Mouse (Mus musculus): ENCODE results near the gene Adcy10. TPM values are rescaled to one million over a fixed set of nuclear protein-coding genes. Genes with fewer than 3 reads are reported as not detected.

Adcy10 gene
- total RNA-seq, 2 experiments from 2014 or later = 3.2 TPM; not detected in 1

- ATAC-seq (replicated peaks; ENCODE audit: low FRiP score, low TSS enrichment, poor library complexity, severe bottlenecking) = peak; percentile 50; the same call in 1 of the 2 replicates
Measured at GRCm38 (mm10) chr1:165592295-165593082, 107.5 kb downstream of the Adcy10 start.

- ATAC-seq (replicated peaks; ENCODE audit: low FRiP score, low TSS enrichment, poor library complexity, severe bottlenecking) = no peak
Measured at GRCm38 (mm10) chr1:165594699-165595421, 109.9 kb downstream of the Adcy10 start.

- ATAC-seq (replicated peaks; ENCODE audit: low FRiP score, low TSS enrichment, poor library complexity, severe bottlenecking) = no peak
Measured at GRCm38 (mm10) chr1:165601775-165602280, 116.8 kb downstream of the Adcy10 start.

- no peak for ATAC-seq (replicated peaks; ENCODE audit: low FRiP score, low TSS enrichment, poor library complexity, severe bottlenecking)
Measured at GRCm38 (mm10) chr1:165603218-165603617, 118.2 kb downstream of the Adcy10 start.

- ATAC-seq (replicated peaks; ENCODE audit: low FRiP score, low TSS enrichment, poor library complexity, severe bottlenecking) = no peak
Measured at GRCm38 (mm10) chr1:165604203-165604602, 119.2 kb downstream of the Adcy10 start.

- no peak for ATAC-seq (replicated peaks; ENCODE audit: low FRiP score, low TSS enrichment, poor library complexity, severe bottlenecking)
Measured at GRCm38 (mm10) chr1:165605108-165605507, 120.1 kb downstream of the Adcy10 start.

GRCm38 (mm10) chr1:165605774-165606173, 120.8 kb downstream of the Adcy10 start:
- ATAC-seq (replicated peaks; ENCODE audit: low FRiP score, low TSS enrichment, poor library complexity, severe bottlenecking) = no peak

GRCm38 (mm10) chr1:165608904-165609303, 123.9 kb downstream of the Adcy10 start:
- no peak for ATAC-seq (replicated peaks; ENCODE audit: low FRiP score, low TSS enrichment, poor library complexity, severe bottlenecking)

- ATAC-seq (replicated peaks; ENCODE audit: low FRiP score, low TSS enrichment, poor library complexity, severe bottlenecking) = 0 out of 2 replicates have a peak, but pooled peaks have one; percentile 9
Measured at GRCm38 (mm10) chr1:165609495-165610320, 124.7 kb downstream of the Adcy10 start.

GRCm38 (mm10) chr1:165610321-165610999, 125.5 kb downstream of the Adcy10 start:
- no peak for ATAC-seq (replicated peaks; ENCODE audit: low FRiP score, low TSS enrichment, poor library complexity, severe bottlenecking)

- peak; percentile 25; the same call in 1 of the 2 replicates for ATAC-seq (replicated peaks; ENCODE audit: low FRiP score, low TSS enrichment, poor library complexity, severe bottlenecking)
Measured at GRCm38 (mm10) chr1:165612714-165613113, 127.7 kb downstream of the Adcy10 start.

GRCm38 (mm10) chr1:165613926-165614325, 128.9 kb downstream of the Adcy10 start:
- no peak for ATAC-seq (replicated peaks; ENCODE audit: low FRiP score, low TSS enrichment, poor library complexity, severe bottlenecking)

- ATAC-seq (replicated peaks; ENCODE audit: low FRiP score, low TSS enrichment, poor library complexity, severe bottlenecking) = no peak
Measured at GRCm38 (mm10) chr1:165614793-165615192, 129.8 kb downstream of the Adcy10 start.

GRCm38 (mm10) chr1:165616652-165617051, 131.7 kb downstream of the Adcy10 start:
- no peak for ATAC-seq (replicated peaks; ENCODE audit: low FRiP score, low TSS enrichment, poor library complexity, severe bottlenecking)

GRCm38 (mm10) chr1:165617166-165617891, 132.3 kb downstream of the Adcy10 start:
- no peak for ATAC-seq (replicated peaks; ENCODE audit: low FRiP score, low TSS enrichment, poor library complexity, severe bottlenecking)

- ATAC-seq (replicated peaks; ENCODE audit: low FRiP score, low TSS enrichment, poor library complexity, severe bottlenecking) = 0 out of 2 replicates have a peak, but pooled peaks have one; percentile 38
Measured at GRCm38 (mm10) chr1:165618201-165618624, 133.2 kb downstream of the Adcy10 start.

GRCm38 (mm10) chr1:165625058-165625457, 140.1 kb downstream of the Adcy10 start:
- no peak for ATAC-seq (replicated peaks; ENCODE audit: low FRiP score, low TSS enrichment, poor library complexity, severe bottlenecking)

- ATAC-seq (replicated peaks; ENCODE audit: low FRiP score, low TSS enrichment, poor library complexity, severe bottlenecking) = no peak
Measured at GRCm38 (mm10) chr1:165625896-165626295, 140.9 kb downstream of the Adcy10 start.

Measured in megakaryocyte-erythroid progenitor cell, adult 5-6 weeks (primary cell).